Mouse (Mus musculus): ENCODE results near the gene Spats2. TPM values are rescaled to one million over a fixed set of nuclear protein-coding genes. Genes with fewer than 3 reads are reported as not detected.
"Not testable (repeated sequence)": the region's sequence is repeated elsewhere in the genome, so short reads cannot be mapped to it uniquely, and the experiment has no call there.

Gene Spats2
- polyA plus RNA-seq, 1 experiment, result 10.6 TPM

GRCm38 (mm10) chr15:99249938-99250337 lies 124.2 kb downstream of the Spats2 start:
- Histone ChIP-seq H3K4me3 (replicated peaks; ENCODE audit: extremely low read depth, low read depth, low read length) (no peak overlapping the region), H3K4me1 (ENCODE audit: control insufficient read depth, insufficient read depth, low read length) (no peaks in the 10 kb centered on the region)
- no peak for DNase-seq
- TF ChIP-seq CTCF (IDR thresholded peaks at IDR 0.05; ENCODE audit: insufficient read depth, low read length), result no peak
- no peak for TF ChIP-seq POLR2A (IDR thresholded peaks at IDR 0.05; ENCODE audit: borderline replicate concordance, extremely low read depth, low read depth, low read length)
- WGBS, result 93% methylated on average over 11 of the region's 11 CpGs

- peak; percentile 36 for DNase-seq
- WGBS, result 1% methylated on average over 14 of the region's 15 CpGs
- H3K4me1 ChIP-seq (ENCODE audit: control insufficient read depth, insufficient read depth, low read length), result not testable (repeated sequence)
- H3K4me3 ChIP-seq (replicated peaks; ENCODE audit: extremely low read depth, low read depth, low read length), result peak overlapping the region; percentile 54
Measured at GRCm38 (mm10) chr15:99251111-99251510, 125.4 kb downstream of the Spats2 start.

- DNase-seq, result peak; percentile 97
- Histone ChIP-seq H3K4me1 (ENCODE audit: control insufficient read depth, insufficient read depth, low read length) (no peaks in the 10 kb centered on the region), H3K4me3 (replicated peaks; ENCODE audit: extremely low read depth, low read depth, low read length) (peak within 1 kb of the TSS; percentile 83)
- TF ChIP-seq CTCF (IDR thresholded peaks at IDR 0.05; ENCODE audit: insufficient read depth, low read length) (no peak), POLR2A (IDR thresholded peaks at IDR 0.05; ENCODE audit: borderline replicate concordance, extremely low read depth, low read depth, low read length) (peak; percentile 77)
- WGBS, result under 1% methylated on average over 52 of the region's 52 CpGs
Measured at GRCm38 (mm10) chr15:99251626-99252380, 126.1 kb downstream of the Spats2 start, which contains the start of gene Mcrs1. Gene Mcrs1, minus strand, starts transcription at chr15:99251961.

GRCm38 (mm10) chr15:99252381-99253174 lies 126.9 kb downstream of the Spats2 start:
- no peak for DNase-seq
- Histone ChIP-seq H3K4me1 (ENCODE audit: control insufficient read depth, insufficient read depth, low read length) (no peaks in the 10 kb centered on the region), H3K4me3 (replicated peaks; ENCODE audit: extremely low read depth, low read depth, low read length) (peak overlapping the region; percentile 83)
- 3% methylated on average over 22 of the region's 22 CpGs for WGBS
- TF ChIP-seq POLR2A (IDR thresholded peaks at IDR 0.05; ENCODE audit: borderline replicate concordance, extremely low read depth, low read depth, low read length), result no peak
- TF ChIP-seq CTCF (IDR thresholded peaks at IDR 0.05; ENCODE audit: insufficient read depth, low read length), result no peak

- DNase-seq; H3K4me3 ChIP-seq (replicated peaks; ENCODE audit: extremely low read depth, low read depth, low read length); H3K4me1 ChIP-seq (ENCODE audit: control insufficient read depth, insufficient read depth, low read length): not testable (repeated sequence)
- WGBS, result 40% methylated on average over 2 of the region's 2 CpGs
Measured at GRCm38 (mm10) chr15:99253175-99253479, 127.4 kb downstream of the Spats2 start.

GRCm38 (mm10) chr15:99253772-99254171 lies 128.1 kb downstream of the Spats2 start:
- 92% methylated on average over 6 of the region's 6 CpGs for WGBS
- TF ChIP-seq CTCF (IDR thresholded peaks at IDR 0.05; ENCODE audit: insufficient read depth, low read length) (no peak), POLR2A (IDR thresholded peaks at IDR 0.05; ENCODE audit: borderline replicate concordance, extremely low read depth, low read depth, low read length) (no peak)
- H3K4me3 ChIP-seq (replicated peaks; ENCODE audit: extremely low read depth, low read depth, low read length), result no peak overlapping the region
- no peak for DNase-seq
- no peaks in the 10 kb centered on the region for H3K4me1 ChIP-seq (ENCODE audit: control insufficient read depth, insufficient read depth, low read length)

- no peak for DNase-seq
- Histone ChIP-seq H3K4me3 (replicated peaks; ENCODE audit: extremely low read depth, low read depth, low read length) (no peak overlapping the region), H3K4me1 (ENCODE audit: control insufficient read depth, insufficient read depth, low read length) (peaks cover 3% of the 10 kb centered on the region; the same call in 1 of the 2 replicates)
- 80% methylated on average over 2 of the region's 2 CpGs for WGBS
- no peak for TF ChIP-seq POLR2A (IDR thresholded peaks at IDR 0.05; ENCODE audit: borderline replicate concordance, extremely low read depth, low read depth, low read length)
- TF ChIP-seq CTCF (IDR thresholded peaks at IDR 0.05; ENCODE audit: insufficient read depth, low read length), result no peak
Measured at GRCm38 (mm10) chr15:99254477-99255005, 128.8 kb downstream of the Spats2 start.

DNA sequence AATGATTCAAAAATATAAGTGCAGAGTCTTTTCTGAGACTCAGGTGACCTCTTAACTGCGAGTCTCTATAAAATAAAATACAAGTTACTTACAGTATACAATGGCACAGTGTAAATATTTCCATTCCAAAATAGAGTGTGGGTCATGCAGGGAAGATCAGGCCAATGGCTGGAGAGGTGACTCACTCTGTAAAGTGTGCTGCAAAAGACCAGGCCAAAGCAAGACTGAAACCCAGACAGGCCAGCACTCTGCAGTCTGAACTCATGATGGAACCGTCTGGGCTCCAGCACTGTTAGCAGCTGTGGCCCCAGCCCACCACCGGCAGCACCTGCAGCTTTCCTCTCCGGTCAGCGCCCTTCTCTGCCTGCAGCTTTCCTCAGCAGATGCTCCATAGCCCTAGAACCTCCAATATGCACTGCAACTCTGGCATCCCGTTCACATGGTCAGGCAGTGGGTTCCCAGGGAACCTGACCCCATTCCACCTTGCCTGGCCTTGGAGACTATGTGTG lies 129.6 kb downstream of the Spats2 start:
- DNase-seq, result no peak
- peaks cover 5% of the 10 kb centered on the region for H3K4me1 ChIP-seq (ENCODE audit: control insufficient read depth, insufficient read depth, low read length)
- WGBS, result 82% methylated on average over 6 of the region's 6 CpGs
- TF ChIP-seq POLR2A (IDR thresholded peaks at IDR 0.05; ENCODE audit: borderline replicate concordance, extremely low read depth, low read depth, low read length) (no peak), CTCF (IDR thresholded peaks at IDR 0.05; ENCODE audit: insufficient read depth, low read length) (no peak)
- H3K4me3 ChIP-seq (replicated peaks; ENCODE audit: extremely low read depth, low read depth, low read length), result no peak overlapping the region

DNA sequence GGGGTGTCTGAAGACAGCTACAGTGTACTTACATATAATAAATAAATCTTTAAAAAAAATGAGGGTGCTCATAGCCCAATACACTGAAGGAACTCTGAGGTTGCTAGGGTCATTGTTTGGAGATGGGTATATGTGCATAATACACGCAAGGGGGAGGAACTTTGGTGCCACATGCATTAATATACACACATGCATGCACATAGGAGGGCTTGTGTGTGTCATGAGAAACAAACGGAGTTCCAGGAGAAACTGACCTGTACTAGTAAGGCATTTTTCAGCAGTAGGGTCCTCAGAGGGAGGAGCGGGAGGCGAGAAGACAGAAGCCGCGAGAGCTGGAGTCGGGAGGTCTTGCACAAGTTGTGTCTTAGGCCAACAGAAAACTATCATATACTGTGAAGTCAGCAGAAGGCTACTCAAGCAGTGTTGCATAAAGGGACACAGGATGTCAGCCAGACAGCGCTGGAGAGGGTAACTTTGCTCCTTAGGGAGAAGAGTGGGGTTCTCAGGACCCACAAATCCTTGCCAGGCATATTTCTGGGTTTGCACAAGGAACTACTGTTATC lies 133.5 kb downstream of the Spats2 start:
- 51% methylated on average over 8 of the region's 8 CpGs for WGBS
- DNase-seq, result no peak
- H3K4me3 ChIP-seq (replicated peaks; ENCODE audit: extremely low read depth, low read depth, low read length), result peak overlapping the region; percentile 31
- no peak for TF ChIP-seq CTCF (IDR thresholded peaks at IDR 0.05; ENCODE audit: insufficient read depth, low read length)
- no peak for TF ChIP-seq POLR2A (IDR thresholded peaks at IDR 0.05; ENCODE audit: borderline replicate concordance, extremely low read depth, low read depth, low read length)
- H3K4me1 ChIP-seq (ENCODE audit: control insufficient read depth, insufficient read depth, low read length), result peaks cover 6% of the 10 kb centered on the region

All from lung, adult 2 months (tissue).